Mouse (Mus musculus) B cell, adult 62 days (primary cell): ENCODE data around the gene Pglyrp1. TPM values are rescaled to one million over a fixed set of nuclear protein-coding genes. Genes with fewer than 3 reads are reported as not detected.

Experiments used
- total RNA-seq: library from RNA; stranded (reverse); gene quantifications from 4 replicates; pipeline ENCODE4 v1.2.4, GENCODE M21; 2023

Gene Pglyrp1
- total RNA-seq, result 16.9 to 20.3 TPM (median 17.7 TPM) in 4 replicates

DNA sequence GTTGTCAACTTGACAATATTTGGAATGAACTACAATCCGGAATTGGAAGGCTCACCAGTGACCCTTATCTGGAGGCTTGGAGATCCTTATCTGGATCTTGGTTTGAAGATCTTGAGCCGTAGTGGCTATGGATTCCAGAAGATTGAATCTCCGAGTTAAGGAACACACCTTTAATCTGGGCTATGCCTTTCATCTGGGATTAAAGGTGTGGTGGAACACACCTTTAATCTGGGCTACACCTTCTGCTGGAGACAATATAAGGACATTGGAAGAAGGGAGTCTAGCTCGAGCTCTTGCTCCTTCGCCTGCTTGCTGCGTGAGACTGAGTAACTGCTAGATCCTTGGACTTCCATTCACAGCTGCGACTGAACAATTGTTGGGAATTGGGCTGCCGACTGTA is at the start of gene Pglyrp1:
Pglyrp1 (plus strand) TSS at position 301 of the 400 bp plus-strand sequence.

DNA sequence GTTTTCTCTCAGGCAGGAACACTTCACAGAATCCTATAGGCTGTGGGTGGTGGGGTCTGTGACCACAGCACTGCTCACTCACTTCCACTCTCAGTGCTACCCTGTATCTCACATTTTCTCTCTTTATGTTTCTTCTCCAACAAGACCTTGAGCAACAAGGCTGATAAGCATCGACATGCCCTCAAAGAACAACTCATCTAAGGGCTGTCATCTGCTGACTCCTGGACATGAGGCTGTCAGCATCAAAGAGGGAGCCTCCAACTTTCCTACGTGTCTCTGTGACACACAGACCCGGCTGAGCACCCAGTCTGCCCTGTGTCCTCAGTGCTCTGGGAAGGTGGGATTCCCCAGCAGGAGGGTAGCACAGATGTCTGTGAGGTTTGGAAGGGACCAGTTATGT is 49.6 kb upstream of the Pglyrp1 start, which contains the start of gene Psg17:
Psg17 (minus strand) TSS at position 101 of the 400 bp plus-strand sequence.

DNA sequence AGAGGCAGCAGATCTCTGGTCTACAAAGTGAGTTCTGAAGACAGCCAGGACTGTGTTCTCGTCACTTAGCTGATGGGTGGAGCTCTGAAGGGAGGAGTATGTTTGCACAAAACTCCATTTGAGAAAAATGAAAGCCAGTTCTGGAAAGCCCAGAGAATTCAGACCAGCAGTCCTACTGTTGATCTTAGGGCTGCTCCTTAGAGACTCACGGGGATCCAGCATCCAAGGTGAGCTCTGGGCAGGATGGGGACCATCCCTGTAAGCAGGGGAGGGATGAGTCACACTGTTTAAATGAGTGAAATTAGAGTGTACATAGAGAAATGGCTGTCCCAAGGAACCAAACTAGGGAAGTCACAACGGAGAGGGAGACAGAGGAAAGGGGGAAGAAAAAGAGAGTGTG is 31.3 kb upstream of the Pglyrp1 start, which contains the start of gene Mill2:
Mill2 (plus strand) TSS at position 102 of the 400 bp plus-strand sequence.

DNA sequence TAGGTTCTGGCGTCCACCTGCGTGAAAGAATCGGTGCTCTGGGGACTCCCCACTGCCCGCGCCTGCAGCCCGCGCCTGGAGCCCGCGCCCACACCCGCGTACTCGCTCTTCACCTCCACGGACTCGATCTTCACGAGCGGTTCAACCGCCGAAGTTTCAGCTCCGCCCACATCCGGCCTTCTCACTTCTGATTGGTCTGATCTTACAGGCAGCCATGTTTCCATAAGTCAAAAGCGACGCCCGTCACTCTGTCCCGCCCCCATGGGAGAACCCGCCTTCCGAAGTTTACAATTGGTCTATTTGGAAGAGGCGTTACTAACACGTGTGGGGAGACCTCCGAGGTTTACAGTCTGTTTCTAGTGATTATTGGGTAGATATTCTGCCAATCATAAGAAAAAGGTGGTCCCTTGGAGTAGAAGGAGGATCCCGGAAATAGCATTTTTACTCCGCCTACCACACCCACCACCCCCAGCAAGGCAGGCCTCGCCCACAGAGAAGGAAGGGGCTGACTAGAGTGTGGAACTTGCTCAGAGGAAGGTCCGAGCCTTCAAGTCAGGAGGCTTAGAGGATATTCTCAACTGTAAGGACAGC is 39.2 kb downstream of the Pglyrp1 start, which contains the start of gene Ccdc61:
Ccdc61 (minus strand) TSS at position 175 of the 591 bp plus-strand sequence.

DNA sequence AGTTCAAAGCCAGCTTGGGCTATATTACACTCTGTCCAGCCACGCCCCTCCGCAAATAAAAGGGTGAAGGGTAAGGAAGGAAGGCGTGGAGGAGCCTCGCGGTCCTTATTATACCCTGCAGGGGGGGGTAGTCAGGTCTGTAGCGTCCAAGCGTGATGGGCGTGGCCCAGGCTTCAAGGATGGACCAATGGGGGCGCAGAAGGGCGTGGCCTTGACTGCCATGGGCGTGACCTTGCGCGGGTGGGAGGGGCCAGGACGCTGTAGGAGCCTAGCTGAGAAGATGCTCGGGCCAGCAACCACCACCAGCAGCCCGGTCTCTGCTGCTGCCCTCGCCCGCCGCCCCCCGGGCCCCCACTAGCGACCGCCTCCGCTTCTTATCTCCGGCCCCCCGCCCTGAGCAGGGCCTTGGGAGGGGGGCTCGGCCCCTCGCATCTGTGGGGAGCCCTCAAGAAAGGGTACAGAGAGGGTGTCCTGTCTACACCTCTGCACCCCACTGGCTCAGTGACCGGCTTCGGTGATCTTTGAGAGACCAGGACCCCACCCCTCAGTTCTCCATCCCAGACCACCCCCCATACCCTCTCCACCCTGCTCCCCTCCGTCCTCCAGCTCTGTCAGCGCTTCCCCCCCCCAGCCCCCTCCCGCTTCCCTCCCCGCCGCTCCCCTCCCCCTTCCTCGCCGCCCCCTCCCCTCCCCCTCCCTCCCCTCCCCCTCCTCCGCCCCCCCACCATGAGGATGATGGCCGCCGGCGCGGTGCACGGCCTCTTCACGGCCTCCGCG is 54.2 kb downstream of the Pglyrp1 start, which contains the start of gene Nova2:
Nova2 (plus strand) TSS at position 727 of the 777 bp plus-strand sequence.

Other genes with a start within 250 kb of the Pglyrp1 start
- not detected in 4 replicates for gene Psg21, start 214.6 kb upstream of the Pglyrp1 start, total RNA-seq
- not detected in 4 replicates for gene Psg20, start 185.1 kb upstream of the Pglyrp1 start, total RNA-seq
- not detected in 4 replicates for gene Psg22, start 153.2 kb upstream of the Pglyrp1 start, total RNA-seq
- not detected in 4 replicates for gene Psg19, start 72.8 kb upstream of the Pglyrp1 start, total RNA-seq
- gene Psg17, start 49.7 kb upstream of the Pglyrp1 start, total RNA-seq, result not detected in 4 replicates
- not detected in 4 replicates for gene Mill2, start 31.4 kb upstream of the Pglyrp1 start, total RNA-seq
- gene Ccdc61, start 39.1 kb downstream of the Pglyrp1 start, total RNA-seq, result 16.0 to 24.2 TPM (median 21.6 TPM) in 4 replicates
- gene Nova2, start 54.6 kb downstream of the Pglyrp1 start, total RNA-seq, result not detected in 4 replicates
- not detected in 4 replicates for gene Nanos2, start 116.1 kb downstream of the Pglyrp1 start, total RNA-seq
- 1.2 to 2.3 TPM (median 1.8 TPM) in 4 replicates for gene Mypop, start 119.9 kb downstream of the Pglyrp1 start, total RNA-seq
- gene Irf2bp1, start 132.7 kb downstream of the Pglyrp1 start, total RNA-seq, result 26.8 to 30.9 TPM (median 29.4 TPM) in 4 replicates
- gene Foxa3, start 152.2 kb downstream of the Pglyrp1 start, total RNA-seq, result not detected in 4 replicates
- gene Sympk, start 153.0 kb downstream of the Pglyrp1 start, total RNA-seq, result 91.9 to 110 TPM (median 103 TPM) in 4 replicates
- 0.39 TPM in 1 of 4 replicates, not detected in the others for gene Rsph6a, start 183.4 kb downstream of the Pglyrp1 start, total RNA-seq
- gene Dmwd, start 204.9 kb downstream of the Pglyrp1 start, total RNA-seq, result 17.3 to 21.6 TPM (median 19.2 TPM) in 4 replicates
- gene Dmpk, start 212.5 kb downstream of the Pglyrp1 start, total RNA-seq, result 12.4 to 18.4 TPM (median 13.1 TPM) in 4 replicates
- gene Six5, start 223.3 kb downstream of the Pglyrp1 start, total RNA-seq, result 0.24 to 0.69 TPM (median 0.42 TPM) in 4 replicates
- gene Gm4969, start 247.0 kb downstream of the Pglyrp1 start, total RNA-seq, result not detected in 4 replicates
- 20.6 to 21.9 TPM (median 21.4 TPM) in 4 replicates for gene Fbxo46, start 248.5 kb downstream of the Pglyrp1 start, total RNA-seq